Mouse (Mus musculus) thymus, adult 2 months (tissue): ENCODE results near the gene Ptgis. TPM values are rescaled to one million over a fixed set of nuclear protein-coding genes. Genes with fewer than 3 reads are reported as not detected.
A peak's percentile ranks its signal among the peaks of the same experiment; 100 is the strongest.

Source experiments
- DNase-seq: peaks from one replicate; pipeline ENCODE4 v3.0.0; 2021
- H3K27ac ChIP-seq: fragments of 200-500 bp; 2 replicates; pipeline ENCODE4 v1.5.1; 2012; ENCODE audit warnings: low read length, control low read depth; ENCODE audit not compliant: control insufficient read depth, insufficient read depth
- H3K27me3 ChIP-seq: fragments of 200-500 bp; 2 replicates; pipeline ENCODE4 v1.6.1; 2012; ENCODE audit warnings: mild to moderate bottlenecking, low read length, moderate library complexity, mixed read lengths; ENCODE audit not compliant: control insufficient read depth, insufficient read depth
- H3K36me3 ChIP-seq: fragments of 200-500 bp; 2 replicates; pipeline ENCODE4 v1.6.1; 2012; ENCODE audit warnings: mild to moderate bottlenecking, low read length, moderate library complexity; ENCODE audit not compliant: control insufficient read depth, insufficient read depth
- H3K4me1 ChIP-seq: fragments of 200-500 bp; replicated peaks from 2 replicates; pipeline ENCODE4 v1.6.1; 2012; ENCODE audit warnings: low read length; ENCODE audit not compliant: control insufficient read depth, insufficient read depth
- H3K4me3 ChIP-seq: fragments of 200-500 bp; 2 replicates; pipeline ENCODE4 v1.5.1; 2012; ENCODE audit warnings: mild to moderate bottlenecking, low read length, control low read depth, moderate library complexity; ENCODE audit not compliant: control insufficient read depth, insufficient read depth
- CTCF ChIP-seq: fragments of 200-500 bp; IDR thresholded peaks from 2 replicates; pipeline ENCODE4 v1.5.1; 2012; ENCODE audit warnings: mild to moderate bottlenecking, control low read depth, low read length, moderate library complexity, borderline replicate concordance; ENCODE audit not compliant: control insufficient read depth, poor library complexity, insufficient read depth; ENCODE audit errors: extremely low read depth
- POLR2A ChIP-seq: fragments of 200-500 bp; IDR thresholded peaks from 2 replicates; pipeline ENCODE4 v1.6.1; 2012; ENCODE audit warnings: mild to moderate bottlenecking, low read length, control low read depth, moderate library complexity; ENCODE audit not compliant: control insufficient read depth, poor library complexity, insufficient read depth; ENCODE audit errors: extremely low read depth
- WGBS: fragments of 180-500 bp; shearing (Covaris S2); methylation state at CpG from one replicate; pipeline ENCODE4 v1.1.7; 2018; 5-methylcytosine and 5-hydroxymethylcytosine counted together
- polyA plus RNA-seq: library from polyadenylated mRNA; depleted of rRNA; stranded (reverse); fragments of >200 nt; gene quantifications from 2 replicates; pipeline ENCODE4 v1.2.3, GENCODE M21; 2012

Gene Ptgis
- polyA plus RNA-seq, 1 experiment: 9.9 TPM

DNA sequence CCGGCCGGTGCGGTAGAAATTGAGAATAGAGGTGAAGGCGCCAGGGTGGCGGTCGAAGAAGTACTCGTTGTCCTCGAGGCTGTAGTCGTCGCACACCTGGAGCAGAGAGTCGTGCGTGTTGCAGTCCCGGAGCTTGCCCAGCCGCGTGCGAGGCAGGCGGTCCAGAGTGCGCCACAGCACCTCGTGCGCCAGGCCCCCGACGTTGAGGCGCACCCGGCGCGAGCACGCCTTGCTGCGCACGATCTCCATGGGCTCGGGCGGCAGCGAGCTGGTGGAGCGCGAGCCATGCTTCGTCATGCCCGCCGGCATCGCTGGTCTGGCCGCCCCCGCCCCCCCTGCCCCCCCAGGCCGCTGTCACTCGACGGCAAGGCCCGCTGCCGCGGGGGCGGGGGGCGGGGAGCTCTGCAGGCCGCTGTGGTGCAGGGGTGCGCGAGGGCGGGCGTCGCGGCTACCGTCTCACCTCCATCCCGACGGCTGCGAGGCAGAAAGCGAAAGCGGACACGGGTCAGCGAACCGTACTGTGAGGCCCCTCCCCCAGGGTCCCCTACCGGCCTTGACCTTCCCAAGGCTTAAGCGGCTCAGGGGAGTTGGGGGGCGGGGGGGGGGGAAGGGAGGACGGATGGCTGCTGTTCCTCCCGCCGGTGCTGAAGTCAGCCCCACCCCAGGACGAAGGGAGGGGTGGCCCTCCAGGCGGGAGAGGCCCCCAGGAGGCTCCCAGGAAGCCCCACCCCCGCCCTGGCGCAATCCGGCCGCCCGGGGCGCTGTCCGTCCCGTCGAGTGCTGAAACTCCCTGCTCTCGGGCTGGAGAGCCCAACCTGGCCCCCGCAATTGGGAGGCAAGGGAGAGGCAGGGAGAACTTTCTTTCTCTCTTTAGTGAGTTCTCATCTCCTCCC lies 51.8 kb downstream of the Ptgis start:
- no peak for TF ChIP-seq POLR2A
- no peak; the same call in 1 of the 2 replicates for TF ChIP-seq CTCF
- Histone ChIP-seq H3K27me3 (peaks cover 16% of the 10 kb centered on the region), H3K4me1 (peaks cover 13% of the 10 kb centered on the region; the same call in 1 of the 2 replicates), H3K36me3 (no peaks in the 10 kb centered on the region), H3K27ac (no peak overlapping the region), H3K4me3 (peak overlapping the region; percentile 33)
- DNase-seq: peak; percentile 56
- 14% methylated on average over 83 of the region's 83 CpGs for WGBS

DNA sequence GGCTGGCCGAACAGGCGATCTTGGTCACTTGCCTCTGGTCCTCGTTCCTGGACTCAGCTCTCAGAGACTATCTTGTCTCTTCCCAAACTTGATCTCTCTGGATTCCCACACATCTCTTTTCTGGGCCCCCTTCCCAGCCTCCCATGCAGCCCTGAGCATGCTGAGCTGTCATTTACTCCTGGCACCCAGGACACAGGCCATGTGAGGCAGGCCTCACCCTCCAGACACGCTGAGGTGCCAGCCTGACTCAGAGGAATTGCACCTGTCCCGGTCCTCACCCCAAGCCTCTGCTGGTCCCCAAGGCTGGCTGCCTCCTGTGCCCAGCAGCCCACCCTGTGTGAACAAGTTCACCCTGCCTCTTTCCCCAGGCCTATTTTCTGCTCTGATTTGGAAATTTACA lies 53.3 kb downstream of the Ptgis start:
- 92% methylated on average over 5 of the region's 5 CpGs for WGBS

DNA sequence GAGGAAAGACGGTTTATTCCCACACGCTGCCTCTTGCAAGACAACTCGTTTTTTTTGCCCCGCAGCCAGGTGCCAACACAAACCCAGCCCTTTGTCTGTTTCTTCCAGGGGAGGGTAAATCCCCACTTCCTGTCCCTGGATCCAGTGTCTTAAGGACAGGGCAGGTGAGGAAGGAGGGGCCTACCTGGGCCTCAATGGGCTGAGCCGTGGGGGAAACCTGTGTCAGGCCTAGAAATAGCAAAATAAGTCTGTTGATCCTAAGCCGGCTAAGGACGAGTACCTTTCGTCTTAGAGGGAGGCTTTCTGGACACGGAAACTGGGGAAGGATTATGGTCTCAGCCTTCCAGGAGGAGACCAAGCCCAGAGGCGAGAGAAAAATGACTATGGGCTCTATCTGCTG lies 53.9 kb downstream of the Ptgis start:
- Histone ChIP-seq H3K27me3 (peaks cover 16% of the 10 kb centered on the region), H3K27ac (no peak overlapping the region), H3K4me1 (peaks cover 13% of the 10 kb centered on the region; the same call in 1 of the 2 replicates), H3K4me3 (no peak overlapping the region), H3K36me3 (no peaks in the 10 kb centered on the region)
- 67% methylated on average over 10 of the region's 10 CpGs for WGBS
- no peak for DNase-seq
- TF ChIP-seq POLR2A: no peak
- no peak for TF ChIP-seq CTCF

More for the DNA sequence above, 53.3 kb downstream of the Ptgis start:
- no peak for DNase-seq
- Histone ChIP-seq H3K27ac (no peak overlapping the region), H3K36me3 (no peaks in the 10 kb centered on the region), H3K4me1 (peaks cover 13% of the 10 kb centered on the region; the same call in 1 of the 2 replicates), H3K4me3 (no peak overlapping the region), H3K27me3 (peaks cover 16% of the 10 kb centered on the region)
- no peak for TF ChIP-seq POLR2A
- no peak for TF ChIP-seq CTCF

DNA sequence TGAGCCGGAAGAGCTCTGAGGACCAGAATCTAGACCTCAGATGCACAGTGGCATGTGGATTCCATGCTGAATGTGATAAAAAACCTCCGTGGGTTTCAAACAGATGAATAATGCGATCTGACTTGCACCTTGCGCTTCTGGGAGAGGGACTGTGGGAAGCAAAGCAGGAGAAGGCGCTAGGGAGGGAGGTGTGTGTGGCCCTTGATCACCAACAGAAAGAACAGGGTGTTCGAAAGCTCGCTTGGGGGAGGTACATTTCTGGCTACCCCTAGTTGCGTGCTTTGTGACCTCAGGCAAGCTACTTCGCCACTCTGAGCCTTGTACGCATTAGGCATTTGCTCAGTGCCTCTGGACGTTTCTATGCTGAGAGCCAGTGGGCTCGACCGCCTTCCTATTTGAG lies 54.4 kb downstream of the Ptgis start:
- no peak for DNase-seq
- TF ChIP-seq CTCF: no peak
- TF ChIP-seq POLR2A: no peak
- Histone ChIP-seq H3K27ac (no peak overlapping the region), H3K27me3 (peaks cover 16% of the 10 kb centered on the region), H3K4me1 (peaks cover 13% of the 10 kb centered on the region; the same call in 1 of the 2 replicates), H3K4me3 (no peak overlapping the region), H3K36me3 (no peaks in the 10 kb centered on the region)
- 73% methylated on average over 13 of the region's 13 CpGs for WGBS

DNA sequence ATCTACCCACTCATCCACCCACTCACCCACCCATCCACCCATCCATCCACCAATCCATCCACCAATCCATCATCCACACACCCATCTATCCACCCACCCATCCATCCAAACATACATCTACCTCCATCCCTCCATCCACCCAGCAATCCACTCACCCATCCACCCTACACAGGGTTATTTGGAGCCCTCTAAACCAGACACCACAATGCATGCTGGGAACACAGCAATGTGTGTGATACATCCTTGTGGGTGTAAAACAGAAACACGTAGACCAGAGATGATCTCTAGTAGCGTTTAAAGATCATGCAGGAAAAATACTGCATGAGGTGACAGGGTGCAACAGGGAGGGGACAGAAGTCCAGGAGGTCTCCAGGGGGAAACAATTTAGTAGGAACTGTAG lies 55.0 kb downstream of the Ptgis start:
- no peak for TF ChIP-seq POLR2A
- no peak for TF ChIP-seq CTCF
- no peaks in the 10 kb centered on the region for H3K36me3 ChIP-seq
- no peak overlapping the region for H3K27ac ChIP-seq
- H3K27me3 ChIP-seq: peaks cover 13% of the 10 kb centered on the region
- peaks cover 13% of the 10 kb centered on the region; the same call in 1 of the 2 replicates for H3K4me1 ChIP-seq
- WGBS: 89% methylated on average over 2 of the region's 2 CpGs
- no peak overlapping the region for H3K4me3 ChIP-seq
- DNase-seq: no peak

DNA sequence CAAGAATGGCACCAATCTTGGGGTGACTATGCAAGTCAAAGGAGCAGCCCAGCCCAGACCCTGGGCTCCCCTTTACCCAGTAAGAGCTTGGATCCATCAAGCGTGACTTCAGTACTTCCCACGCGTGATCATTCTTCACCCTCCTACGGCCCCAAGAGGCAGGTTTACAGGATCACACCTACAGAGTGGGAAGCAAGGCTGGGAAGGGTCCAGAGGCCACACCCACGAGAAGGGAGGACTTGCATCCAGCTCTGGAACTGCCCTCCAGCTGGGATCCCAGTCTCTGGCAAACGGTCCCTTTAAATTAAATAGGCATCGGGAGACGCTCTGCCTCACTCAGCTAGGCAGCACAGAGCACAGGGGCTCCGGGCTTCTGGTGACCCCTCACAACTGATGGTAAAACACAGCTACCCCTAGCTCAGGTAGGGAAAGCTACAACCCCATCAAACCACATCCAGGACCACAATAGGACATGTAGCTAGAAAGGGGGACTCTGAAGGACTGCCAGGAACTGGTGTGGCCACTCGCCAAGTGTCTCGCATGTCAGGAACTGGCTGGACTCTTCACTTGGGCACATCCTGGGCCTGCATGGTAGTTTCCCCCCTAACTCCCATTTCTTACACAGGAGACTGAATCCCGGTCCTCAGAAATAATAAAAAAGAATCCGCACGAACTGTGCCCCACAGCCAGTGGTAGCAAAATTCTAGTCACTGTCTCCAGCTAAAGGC lies 58.6 kb downstream of the Ptgis start:
- H3K4me3 ChIP-seq: no peak overlapping the region
- H3K27ac ChIP-seq: no peak overlapping the region
- H3K36me3 ChIP-seq: no peaks in the 10 kb centered on the region
- no peaks in the 10 kb centered on the region for H3K4me1 ChIP-seq
- no peak for DNase-seq
- no peaks in the 10 kb centered on the region for H3K27me3 ChIP-seq
- WGBS: 91% methylated on average over 14 of the region's 14 CpGs
- TF ChIP-seq CTCF (no peak), POLR2A (no peak)
